Mouse (Mus musculus) intestine, embryonic 15.5 days (tissue): Measurements from ENCODE around the gene E2f6. TPM values are rescaled to one million over a fixed set of nuclear protein-coding genes. Genes with fewer than 3 reads are reported as not detected.

Experiments
- ATAC-seq: fragments of 200-750 bp; cut with Nextera tagmentation; 2 replicates; pipeline ENCODE4 v1.8.0; 2017; ENCODE audit warnings: moderate TSS enrichment, moderate library complexity
- H3K27ac ChIP-seq: fragments of 300-500 bp; sonication (generic); 2 replicates; pipeline ENCODE4 v1.5.1; 2015; ENCODE audit warnings: mild to moderate bottlenecking, inconsistent platforms
- H3K27me3 ChIP-seq: fragments of 300-500 bp; sonication (generic); replicated peaks from 2 replicates; pipeline ENCODE4 v1.6.1; 2015; ENCODE audit warnings: inconsistent platforms
- H3K36me3 ChIP-seq: fragments of 300-500 bp; sonication (generic); 2 replicates; pipeline ENCODE4 v1.6.1; 2015; ENCODE audit warnings: inconsistent platforms
- H3K4me1 ChIP-seq: fragments of 300-500 bp; sonication (generic); replicated peaks from 2 replicates; pipeline ENCODE4 v1.6.1; 2015; ENCODE audit warnings: inconsistent platforms
- H3K4me2 ChIP-seq: fragments of 300-500 bp; sonication (generic); replicated peaks from 2 replicates; pipeline ENCODE4 v1.6.1; 2015; ENCODE audit warnings: mild to moderate bottlenecking, inconsistent platforms
- H3K4me3 ChIP-seq: fragments of 300-500 bp; sonication (generic); replicated peaks from 2 replicates; pipeline ENCODE4 v1.5.1; 2015; ENCODE audit warnings: inconsistent platforms
- H3K9ac ChIP-seq: fragments of 300-500 bp; sonication (generic); 2 replicates; pipeline ENCODE4 v1.6.1; 2015; ENCODE audit warnings: inconsistent platforms
- H3K9me3 ChIP-seq: fragments of 300-500 bp; sonication (generic); 2 replicates; pipeline ENCODE4 v1.6.1; 2016; ENCODE audit warnings: inconsistent platforms
- WGBS: fragments of 180-500 bp; shearing (Covaris S2); methylation state at CpG from one replicate; pipeline ENCODE4 v1.1.7; 2015; 5-methylcytosine and 5-hydroxymethylcytosine counted together
- polyA plus RNA-seq: library from polyadenylated mRNA; unstranded; fragments of >200 nt; fragmentation: Nextera tagmentation; extraction: Ambion mirVana; gene quantifications from 2 replicates; pipeline ENCODE4 v1.2.1, GENCODE M21; 2015

Gene E2f6
- polyA plus RNA-seq, 1 experiment from 2014 or later = 37.6 TPM

GRCm38 (mm10) chr12:16872006-16872405, 61.2 kb downstream of the E2f6 start:
- no peaks in the 10 kb centered on the region for H3K36me3 ChIP-seq
- 89% methylated on average over 1 of the region's 1 CpGs for WGBS
- no peak overlapping the region for H3K4me3 ChIP-seq
- no peaks in the 10 kb centered on the region for H3K9me3 ChIP-seq
- H3K4me2 ChIP-seq = no peak overlapping the region
- H3K27ac ChIP-seq = no peak overlapping the region
- ATAC-seq = no peak
- H3K9ac ChIP-seq = no peak overlapping the region
- H3K4me1 ChIP-seq = peaks cover 53% of the 10 kb centered on the region
- H3K27me3 ChIP-seq = no peaks in the 10 kb centered on the region

- no peak overlapping the region for H3K4me2 ChIP-seq
- H3K9me3 ChIP-seq = no peaks in the 10 kb centered on the region
- no peaks in the 10 kb centered on the region for H3K27me3 ChIP-seq
- H3K4me1 ChIP-seq = peaks cover 56% of the 10 kb centered on the region
- no peak for ATAC-seq
- H3K4me3 ChIP-seq = no peak overlapping the region
- no peak overlapping the region for H3K9ac ChIP-seq
- H3K36me3 ChIP-seq = no peaks in the 10 kb centered on the region
- 50% methylated on average over 7 of the region's 7 CpGs for WGBS
- no peak overlapping the region for H3K27ac ChIP-seq
Observed at GRCm38 (mm10) chr12:16872926-16873464, 62.2 kb downstream of the E2f6 start.

GRCm38 (mm10) chr12:16873549-16873948, 62.8 kb downstream of the E2f6 start:
- no peak overlapping the region for H3K4me3 ChIP-seq
- no peak for ATAC-seq
- H3K9ac ChIP-seq = no peak overlapping the region
- H3K27ac ChIP-seq = no peak overlapping the region
- peaks cover 56% of the 10 kb centered on the region for H3K4me1 ChIP-seq
- 71% methylated on average over 7 of the region's 7 CpGs for WGBS
- no peaks in the 10 kb centered on the region for H3K36me3 ChIP-seq
- no peaks in the 10 kb centered on the region for H3K9me3 ChIP-seq
- no peaks in the 10 kb centered on the region for H3K27me3 ChIP-seq
- H3K4me2 ChIP-seq = no peak overlapping the region

GRCm38 (mm10) chr12:16874086-16874485, 63.3 kb downstream of the E2f6 start:
- ATAC-seq = no peak
- Histone ChIP-seq H3K4me3 (no peak overlapping the region), H3K9ac (no peak overlapping the region), H3K27me3 (no peaks in the 10 kb centered on the region), H3K36me3 (no peaks in the 10 kb centered on the region), H3K4me2 (no peak overlapping the region), H3K4me1 (peaks cover 56% of the 10 kb centered on the region), H3K27ac (no peak overlapping the region), H3K9me3 (no peaks in the 10 kb centered on the region)
- 53% methylated on average over 2 of the region's 2 CpGs for WGBS

- 39% methylated on average over 4 of the region's 4 CpGs for WGBS
- Histone ChIP-seq H3K4me1 (peaks cover 45% of the 10 kb centered on the region), H3K36me3 (no peaks in the 10 kb centered on the region), H3K4me2 (no peak overlapping the region), H3K9ac (no peak overlapping the region), H3K27me3 (no peaks in the 10 kb centered on the region), H3K27ac (no peak overlapping the region), H3K9me3 (no peaks in the 10 kb centered on the region), H3K4me3 (no peak overlapping the region)
- ATAC-seq = peak; percentile 63
Observed at GRCm38 (mm10) chr12:16875269-16875668, 64.5 kb downstream of the E2f6 start.

- Histone ChIP-seq H3K9ac (no peak overlapping the region), H3K4me3 (no peak overlapping the region), H3K27ac (no peak overlapping the region), H3K27me3 (no peaks in the 10 kb centered on the region), H3K4me2 (no peak overlapping the region), H3K4me1 (peaks cover 41% of the 10 kb centered on the region), H3K36me3 (no peaks in the 10 kb centered on the region), H3K9me3 (no peaks in the 10 kb centered on the region)
- 73% methylated on average over 7 of the region's 7 CpGs for WGBS
- no peak for ATAC-seq
Observed at GRCm38 (mm10) chr12:16875678-16876077, 64.9 kb downstream of the E2f6 start.

GRCm38 (mm10) chr12:16876667-16877066, 65.9 kb downstream of the E2f6 start:
- no peak overlapping the region for H3K4me3 ChIP-seq
- no peaks in the 10 kb centered on the region for H3K27me3 ChIP-seq
- 38% methylated on average over 3 of the region's 3 CpGs for WGBS
- no peak overlapping the region for H3K4me2 ChIP-seq
- no peak for ATAC-seq
- H3K9me3 ChIP-seq = no peaks in the 10 kb centered on the region
- H3K4me1 ChIP-seq = peaks cover 36% of the 10 kb centered on the region
- no peak overlapping the region for H3K9ac ChIP-seq
- no peak overlapping the region for H3K27ac ChIP-seq
- no peaks in the 10 kb centered on the region for H3K36me3 ChIP-seq

GRCm38 (mm10) chr12:16877141-16877540, 66.4 kb downstream of the E2f6 start:
- 39% methylated on average over 5 of the region's 5 CpGs for WGBS
- ATAC-seq = no peak

GRCm38 (mm10) chr12:16877679-16878078, 66.9 kb downstream of the E2f6 start:
- H3K36me3 ChIP-seq = no peaks in the 10 kb centered on the region
- ATAC-seq = no peak
- H3K27me3 ChIP-seq = no peaks in the 10 kb centered on the region
- H3K4me3 ChIP-seq = no peak overlapping the region
- no peak overlapping the region for H3K9ac ChIP-seq
- H3K9me3 ChIP-seq = no peaks in the 10 kb centered on the region
- H3K4me1 ChIP-seq = peaks cover 36% of the 10 kb centered on the region
- no peak overlapping the region for H3K4me2 ChIP-seq
- H3K27ac ChIP-seq = 0 out of 2 replicates have a peak overlapping the region, but pooled peaks have one; percentile 42
- 19% methylated on average over 1 of the region's 1 CpGs for WGBS

More at GRCm38 (mm10) chr12:16877141-16877540, 66.4 kb downstream of the E2f6 start:
- Histone ChIP-seq H3K4me3 (no peak overlapping the region), H3K36me3 (no peaks in the 10 kb centered on the region), H3K4me1 (peaks cover 36% of the 10 kb centered on the region), H3K9me3 (no peaks in the 10 kb centered on the region), H3K9ac (no peak overlapping the region), H3K4me2 (no peak overlapping the region), H3K27ac (0 out of 2 replicates have a peak overlapping the region, but pooled peaks have one; percentile 42), H3K27me3 (no peaks in the 10 kb centered on the region)

- WGBS = 79% methylated on average over 1 of the region's 1 CpGs
- no peak for ATAC-seq
Observed at GRCm38 (mm10) chr12:16879369-16879768, 68.6 kb downstream of the E2f6 start.

GRCm38 (mm10) chr12:16880077-16880476, 69.3 kb downstream of the E2f6 start:
- no peaks in the 10 kb centered on the region for H3K9me3 ChIP-seq
- 88% methylated on average over 4 of the region's 4 CpGs for WGBS
- ATAC-seq = no peak

More at GRCm38 (mm10) chr12:16879369-16879768, 68.6 kb downstream of the E2f6 start:
- H3K9ac ChIP-seq = no peak overlapping the region
- H3K9me3 ChIP-seq = no peaks in the 10 kb centered on the region
- H3K27me3 ChIP-seq = no peaks in the 10 kb centered on the region
- H3K4me1 ChIP-seq = peaks cover 22% of the 10 kb centered on the region
- H3K27ac ChIP-seq = no peak overlapping the region
- H3K4me2 ChIP-seq = no peak overlapping the region
- H3K4me3 ChIP-seq = no peak overlapping the region
- no peaks in the 10 kb centered on the region for H3K36me3 ChIP-seq

GRCm38 (mm10) chr12:16882442-16882841, 71.7 kb downstream of the E2f6 start:
- Histone ChIP-seq H3K36me3 (no peaks in the 10 kb centered on the region), H3K9me3 (no peaks in the 10 kb centered on the region), H3K27ac (no peak overlapping the region), H3K9ac (no peak overlapping the region), H3K4me1 (no peaks in the 10 kb centered on the region), H3K4me3 (no peak overlapping the region), H3K4me2 (no peak overlapping the region), H3K27me3 (no peaks in the 10 kb centered on the region)
- 63% methylated on average over 3 of the region's 3 CpGs for WGBS
- ATAC-seq = peak; percentile 40; the same call in 1 of the 2 replicates

More at GRCm38 (mm10) chr12:16880077-16880476, 69.3 kb downstream of the E2f6 start:
- no peak overlapping the region for H3K4me2 ChIP-seq
- peaks cover 15% of the 10 kb centered on the region for H3K4me1 ChIP-seq
- H3K4me3 ChIP-seq = no peak overlapping the region
- no peaks in the 10 kb centered on the region for H3K36me3 ChIP-seq
- H3K27ac ChIP-seq = no peak overlapping the region
- H3K9ac ChIP-seq = no peak overlapping the region
- no peaks in the 10 kb centered on the region for H3K27me3 ChIP-seq

- Histone ChIP-seq H3K4me2 (no peak overlapping the region), H3K4me1 (no peaks in the 10 kb centered on the region), H3K4me3 (no peak overlapping the region), H3K9ac (no peak overlapping the region), H3K36me3 (no peaks in the 10 kb centered on the region), H3K9me3 (no peaks in the 10 kb centered on the region), H3K27me3 (no peaks in the 10 kb centered on the region), H3K27ac (no peak overlapping the region)
- 72% methylated on average over 7 of the region's 7 CpGs for WGBS
- no peak for ATAC-seq
Observed at GRCm38 (mm10) chr12:16883111-16883510, 72.3 kb downstream of the E2f6 start.
